Mouse (Mus musculus) lung, postnatal 36 days (tissue): ENCODE results near the gene Rnf126.
A peak's percentile ranks its signal among the peaks of the same experiment; 100 is the strongest.

Source experiments
- DNase-seq: peaks from one replicate; pipeline ENCODE4 v3.0.0; 2022; ENCODE audit warnings: mixed read lengths

The Rnf126 gene

DNA sequence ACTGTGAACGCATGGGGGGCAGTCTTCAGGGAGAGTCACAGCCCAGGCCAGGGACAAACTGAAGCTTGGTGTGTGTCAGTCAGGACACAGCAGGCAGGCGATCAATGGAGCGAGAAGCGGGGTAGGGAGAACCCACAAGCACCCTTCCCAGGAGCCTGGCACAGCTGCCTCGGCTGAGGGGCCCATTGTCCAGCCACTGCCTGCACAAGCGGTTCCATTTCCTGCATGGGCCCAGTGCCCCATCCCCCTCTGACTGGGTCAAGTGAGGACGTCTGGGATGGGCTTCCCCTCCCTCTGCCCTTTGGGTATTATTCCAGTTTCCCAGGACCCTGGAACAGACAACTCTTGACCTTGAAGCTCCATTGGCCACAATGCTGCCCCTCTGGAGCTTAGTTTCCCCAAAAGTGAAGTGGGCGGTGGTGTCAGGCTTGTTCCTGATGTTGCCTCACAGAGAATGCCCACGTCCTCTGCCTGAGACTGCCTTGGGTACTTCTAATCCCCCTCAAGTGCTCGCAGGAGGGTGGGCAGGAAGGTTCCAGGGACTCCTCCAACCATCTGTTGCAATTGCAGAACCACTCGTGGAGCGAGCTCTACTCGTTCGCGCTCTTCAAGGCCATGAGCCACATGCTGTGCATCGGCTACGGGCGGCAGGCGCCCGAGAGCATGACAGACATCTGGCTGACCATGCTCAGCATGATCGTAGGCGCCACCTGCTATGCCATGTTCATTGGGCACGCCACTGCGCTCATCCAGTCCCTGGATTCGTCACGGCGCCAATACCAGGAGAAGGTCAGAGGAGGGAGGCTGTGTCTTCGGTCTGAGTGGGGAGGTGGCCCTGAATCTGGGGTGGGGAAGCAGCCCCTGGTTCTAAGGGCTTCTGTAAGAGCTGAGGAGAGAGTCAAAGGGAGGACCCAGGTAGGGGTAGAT lies 38.2 kb downstream of the Rnf126 start:
- no peak for DNase-seq

DNA sequence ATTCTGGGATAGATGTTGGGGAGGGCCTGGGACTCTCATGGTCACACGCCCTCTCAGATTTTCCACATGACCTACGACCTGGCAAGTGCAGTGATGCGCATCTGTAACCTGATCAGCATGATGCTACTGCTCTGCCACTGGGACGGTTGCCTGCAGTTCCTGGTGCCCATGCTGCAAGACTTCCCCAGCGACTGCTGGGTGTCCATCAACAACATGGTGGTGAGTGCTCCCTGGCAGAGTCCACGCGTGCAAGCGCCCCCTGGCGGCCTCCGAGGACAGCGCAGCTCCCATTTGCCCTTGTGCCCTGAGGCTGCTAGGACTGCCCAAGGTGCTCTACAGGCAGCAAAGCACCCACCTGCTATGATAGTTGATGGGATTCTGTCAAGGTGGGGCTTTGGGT lies 40.7 kb downstream of the Rnf126 start:
- DNase-seq = peak; percentile 76

DNA sequence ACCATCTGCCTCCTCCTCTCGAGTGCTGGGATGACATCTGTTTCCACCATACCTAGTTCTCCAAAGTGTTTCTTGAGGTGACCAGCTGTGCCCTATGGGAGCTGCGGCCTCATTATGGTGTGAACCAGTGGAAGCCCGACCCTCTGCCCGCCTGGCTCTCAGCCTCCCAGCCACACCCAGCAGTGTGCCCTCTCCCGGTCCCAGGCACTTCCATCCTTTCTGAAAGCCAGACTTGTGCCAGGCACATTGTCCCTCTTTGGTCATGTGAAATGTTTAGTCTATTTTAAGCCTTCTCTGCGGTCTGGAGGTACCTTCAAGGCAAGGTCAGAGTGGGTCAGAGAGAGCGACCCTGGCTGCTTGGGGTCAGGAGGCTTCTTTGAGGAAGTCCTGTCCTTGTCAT lies 43.1 kb downstream of the Rnf126 start:
- DNase-seq = no peak

DNA sequence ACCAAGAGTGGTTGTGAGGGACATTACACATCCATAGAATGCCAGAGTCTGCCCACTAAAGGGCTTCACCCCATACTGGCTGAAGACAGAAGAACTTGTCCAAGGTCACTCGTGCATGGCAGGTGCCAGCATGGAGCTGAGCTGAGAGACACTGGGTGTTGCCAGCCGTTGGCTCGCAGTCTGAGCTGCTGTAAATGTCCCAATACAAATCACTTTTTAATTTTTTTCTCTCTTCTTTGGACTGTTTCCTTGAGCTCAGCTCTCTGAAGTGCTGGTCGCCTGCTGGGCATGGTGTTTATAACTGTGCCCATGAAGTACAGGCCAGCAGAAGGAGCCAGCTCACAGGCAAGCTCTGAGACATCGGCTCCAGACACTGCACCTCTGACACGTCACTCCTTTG lies 43.7 kb downstream of the Rnf126 start:
- DNase-seq = no peak

DNA sequence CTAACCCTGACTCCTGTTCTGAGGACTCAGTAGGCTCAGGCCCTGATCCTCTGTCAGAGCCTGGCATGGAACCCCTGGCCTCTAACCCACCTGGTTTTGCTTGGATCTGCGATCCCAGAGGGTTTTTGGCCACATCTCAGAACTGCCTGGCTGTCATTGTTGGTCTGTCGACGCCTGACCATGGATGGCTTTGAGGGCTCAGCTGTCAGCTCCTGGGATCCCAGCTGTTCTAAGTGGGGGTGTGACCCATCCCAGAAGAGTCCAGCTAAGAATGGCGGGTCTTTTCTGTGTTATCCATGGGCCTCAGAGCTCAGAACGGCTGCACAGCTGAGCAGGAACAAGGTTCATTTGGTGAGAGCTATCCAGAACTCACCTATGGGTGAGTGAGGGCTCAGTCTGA lies 45.7 kb downstream of the Rnf126 start:
- no peak for DNase-seq

DNA sequence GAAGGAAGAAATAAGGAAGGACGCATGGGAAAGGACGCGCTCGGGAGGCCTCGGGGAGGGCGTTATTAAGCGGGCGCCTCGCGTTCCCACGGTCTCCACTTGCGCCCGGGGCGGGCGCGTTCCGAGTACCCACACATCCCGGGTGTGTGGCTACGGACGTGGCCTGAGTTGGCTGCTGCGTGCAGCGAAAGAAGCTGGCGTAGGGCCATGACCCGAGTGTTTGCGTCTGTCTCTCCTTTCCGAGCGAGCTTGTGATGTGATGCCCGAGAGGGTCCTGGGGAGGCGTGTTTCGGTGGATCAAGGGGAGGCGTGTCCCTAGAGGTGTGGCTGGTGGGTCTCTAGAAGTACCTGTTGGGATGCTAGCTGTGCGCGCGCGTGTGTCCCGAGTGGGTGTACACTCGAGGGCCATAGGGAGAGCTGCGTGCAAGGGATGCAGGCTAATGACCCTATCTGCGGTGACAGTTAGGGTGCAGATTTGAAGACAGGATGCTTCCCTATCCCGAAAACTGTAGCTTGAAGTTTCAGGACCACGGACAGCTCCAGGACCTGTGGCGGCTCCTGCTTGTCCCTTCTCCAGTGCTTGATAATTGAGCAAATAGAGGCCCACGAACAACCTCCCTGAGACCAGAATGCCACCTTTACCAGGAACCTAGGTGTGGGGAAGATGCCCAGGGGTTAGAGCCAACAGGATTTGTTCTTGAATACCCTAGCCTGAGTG lies 49.0 kb downstream of the Rnf126 start:
- DNase-seq = peak; percentile 80

DNA sequence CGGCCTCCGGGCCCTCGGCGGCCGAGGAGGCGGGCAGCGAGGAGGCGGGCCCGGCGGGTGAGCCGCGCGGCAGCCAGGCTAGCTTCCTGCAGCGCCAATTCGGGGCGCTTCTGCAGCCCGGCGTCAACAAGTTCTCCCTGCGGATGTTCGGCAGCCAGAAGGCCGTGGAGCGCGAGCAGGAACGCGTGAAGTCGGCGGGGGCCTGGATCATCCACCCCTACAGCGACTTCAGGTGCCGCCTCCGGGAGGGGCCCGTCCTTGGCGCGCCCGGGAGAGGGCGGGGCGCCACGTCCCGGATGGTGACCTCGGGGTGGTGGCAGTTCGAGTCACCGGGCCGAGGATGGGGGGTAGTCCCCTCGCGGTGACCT lies 49.8 kb downstream of the Rnf126 start:
- no peak for DNase-seq

DNA sequence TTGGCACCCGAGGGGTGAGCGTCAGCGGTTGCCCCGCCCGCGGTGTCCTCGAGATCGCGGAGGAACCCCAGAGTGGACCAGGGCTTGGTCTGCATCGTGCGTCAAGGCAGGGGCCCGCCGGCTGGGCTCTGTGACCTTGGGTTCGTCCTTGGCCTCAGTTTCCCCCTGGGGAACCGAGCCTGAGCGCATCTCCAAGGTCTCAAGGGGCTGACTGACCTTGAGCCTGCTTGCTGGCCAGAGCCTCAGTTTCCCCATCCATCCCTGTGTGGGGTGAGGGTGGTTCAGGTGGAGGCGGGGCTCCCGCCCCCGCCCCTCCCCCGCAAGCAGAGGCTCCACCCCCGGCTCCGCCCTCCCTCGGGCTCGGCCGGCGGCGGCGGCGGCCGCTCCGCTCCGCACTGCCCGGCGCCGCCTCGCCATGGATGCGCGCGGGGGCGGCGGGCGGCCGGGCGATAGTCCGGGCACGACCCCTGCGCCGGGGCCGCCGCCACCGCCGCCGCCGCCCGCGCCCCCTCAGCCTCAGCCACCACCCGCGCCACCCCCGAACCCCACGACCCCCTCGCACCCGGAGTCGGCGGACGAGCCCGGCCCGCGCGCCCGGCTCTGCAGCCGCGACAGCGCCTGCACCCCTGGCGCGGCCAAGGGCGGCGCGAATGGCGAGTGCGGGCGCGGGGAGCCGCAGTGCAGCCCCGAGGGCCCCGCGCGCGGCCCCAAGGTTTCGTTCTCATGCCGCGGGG lies 50.3 kb downstream of the Rnf126 start, which contains the start of gene Hcn2:
Gene Hcn2, plus strand, starts transcription at position 381 of the 734 bp plus-strand sequence.
- no peak for DNase-seq

DNA sequence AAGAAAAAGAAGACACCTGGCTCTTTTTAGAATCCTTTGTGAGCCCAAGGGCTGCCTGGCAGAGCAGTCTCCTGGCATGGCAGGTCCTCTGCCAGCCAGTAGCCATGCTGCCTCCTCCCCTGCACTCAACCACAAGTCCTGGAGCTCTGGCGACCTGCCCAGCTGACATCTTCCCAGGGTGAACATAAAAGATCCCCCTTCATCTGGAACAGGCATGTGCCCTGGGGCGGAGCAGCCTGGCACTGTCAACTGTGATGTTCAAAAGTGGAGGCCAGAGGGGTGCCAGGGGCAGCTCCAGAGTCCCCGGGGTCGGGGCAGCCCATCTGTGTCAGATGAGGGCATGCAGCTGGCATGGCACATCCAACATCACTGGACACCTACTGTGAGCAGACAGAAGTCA lies 51.8 kb downstream of the Rnf126 start:
- DNase-seq = no peak

DNA sequence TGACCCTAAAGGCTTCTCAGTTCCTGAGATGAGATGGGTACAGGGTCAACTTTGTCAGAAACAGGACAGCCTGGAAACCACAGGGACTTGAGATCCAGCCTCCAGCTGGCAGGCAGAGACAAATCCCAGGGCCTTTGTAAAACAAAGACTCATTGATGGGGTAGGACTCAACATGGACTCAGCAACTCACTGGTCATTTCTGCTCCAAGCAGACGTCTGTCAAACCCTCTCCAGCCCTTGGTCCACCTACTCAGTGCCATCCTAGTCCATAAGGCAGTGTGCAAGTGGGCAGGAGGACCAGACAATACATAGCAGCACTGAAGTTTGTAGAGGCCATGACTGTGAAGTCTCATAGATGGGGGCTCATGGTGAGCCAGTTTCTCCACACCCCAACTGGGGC lies 53.6 kb downstream of the Rnf126 start:
- DNase-seq = no peak

DNA sequence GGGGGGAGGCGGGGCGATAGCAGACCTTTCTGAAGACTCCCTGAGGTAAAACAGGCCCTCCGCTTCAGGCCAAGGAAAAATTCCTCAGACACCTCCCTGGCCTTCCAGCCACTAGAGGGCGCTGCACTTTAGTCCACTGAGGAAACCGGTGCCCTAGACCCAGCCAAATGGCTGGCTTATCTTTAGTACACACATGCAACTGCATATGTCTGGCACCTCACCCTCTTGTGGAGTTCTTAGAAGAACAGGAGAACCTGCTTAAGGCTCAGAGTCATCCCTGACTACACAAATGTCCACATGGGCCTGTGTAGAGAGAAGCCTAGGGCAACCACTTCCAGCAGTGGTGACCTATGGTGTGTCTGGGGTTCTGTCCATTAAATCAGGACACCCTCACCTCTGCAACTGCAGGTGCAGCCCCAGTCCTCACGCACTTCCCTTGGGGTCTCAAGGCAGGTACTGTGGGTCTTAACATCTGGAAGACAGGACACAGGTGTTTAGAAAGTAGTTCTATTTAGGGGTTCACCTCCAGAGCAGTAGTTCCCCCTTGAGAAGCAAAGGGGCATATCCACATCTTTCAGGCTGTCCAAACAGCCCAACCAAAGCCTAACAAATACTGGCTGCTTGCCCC lies 54.1 kb downstream of the Rnf126 start:
- DNase-seq = peak; percentile 88

DNA sequence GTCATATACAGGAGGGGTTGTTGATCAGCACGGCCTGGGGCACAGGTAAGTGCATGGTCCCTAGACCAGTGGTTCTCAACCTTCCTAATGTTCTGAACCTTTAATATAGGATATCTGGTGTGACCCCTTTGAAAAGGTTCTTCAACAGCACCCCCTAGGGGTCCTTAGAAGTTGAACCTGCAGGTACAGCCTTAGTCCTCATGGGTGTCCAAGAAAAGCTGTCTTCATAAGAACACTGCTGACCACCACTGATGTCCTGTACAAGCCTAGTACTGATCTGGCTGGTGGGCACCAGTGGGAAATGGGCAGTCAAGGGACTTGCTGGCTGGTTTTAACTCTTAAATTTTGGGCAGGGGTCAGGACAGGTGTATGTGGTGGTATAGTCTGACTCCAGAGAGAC lies 54.7 kb downstream of the Rnf126 start:
- DNase-seq = peak; percentile 37

DNA sequence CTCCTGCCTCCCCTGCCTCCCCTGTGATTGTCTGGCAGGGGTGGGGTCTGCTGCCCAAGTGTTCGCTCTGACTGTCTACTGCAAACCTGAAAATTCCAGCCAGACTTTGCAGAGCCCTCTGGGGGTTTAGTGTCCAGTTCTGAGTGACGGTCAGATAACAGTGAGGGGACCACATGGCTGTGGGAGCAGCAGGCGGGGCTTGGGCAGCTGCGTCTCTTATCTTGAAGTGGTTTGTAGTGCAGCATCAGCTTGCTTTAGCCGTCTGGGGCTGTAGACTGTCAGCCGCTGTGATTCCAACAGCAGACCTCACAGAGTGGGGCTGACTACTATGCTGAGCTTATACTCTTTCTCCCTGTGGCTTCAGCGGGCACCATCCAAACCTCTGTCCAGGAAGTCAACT lies 57.4 kb downstream of the Rnf126 start:
- no peak for DNase-seq

DNA sequence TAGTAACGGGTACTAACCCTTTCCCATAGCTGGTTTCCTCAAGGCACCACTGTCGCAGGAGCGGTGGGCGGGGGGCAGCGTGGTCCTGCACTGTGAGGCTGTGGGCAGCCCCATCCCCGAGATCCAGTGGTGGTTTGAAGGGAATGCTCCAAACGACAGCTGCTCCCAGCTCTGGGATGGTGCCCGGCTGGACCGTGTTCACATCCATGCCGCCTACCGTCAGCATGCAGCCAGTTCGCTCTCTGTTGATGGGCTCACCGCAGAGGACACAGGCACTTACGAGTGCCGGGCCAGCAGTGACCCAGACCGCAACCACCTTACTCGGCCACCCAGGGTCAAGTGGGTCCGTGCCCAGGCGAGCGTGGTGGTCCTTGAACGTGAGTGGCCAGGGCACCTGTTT lies 58.1 kb downstream of the Rnf126 start:
- DNase-seq = no peak
